Mouse (Mus musculus): ENCODE results near the gene Tor1aip1. TPM values are rescaled to one million over a fixed set of nuclear protein-coding genes. Genes with fewer than 3 reads are reported as not detected.
A peak's percentile ranks its signal among the peaks of the same experiment; 100 is the strongest.

Gene Tor1aip1
- polyA plus RNA-seq, 1 experiment from 2014 or later = 34.7 TPM

DNA sequence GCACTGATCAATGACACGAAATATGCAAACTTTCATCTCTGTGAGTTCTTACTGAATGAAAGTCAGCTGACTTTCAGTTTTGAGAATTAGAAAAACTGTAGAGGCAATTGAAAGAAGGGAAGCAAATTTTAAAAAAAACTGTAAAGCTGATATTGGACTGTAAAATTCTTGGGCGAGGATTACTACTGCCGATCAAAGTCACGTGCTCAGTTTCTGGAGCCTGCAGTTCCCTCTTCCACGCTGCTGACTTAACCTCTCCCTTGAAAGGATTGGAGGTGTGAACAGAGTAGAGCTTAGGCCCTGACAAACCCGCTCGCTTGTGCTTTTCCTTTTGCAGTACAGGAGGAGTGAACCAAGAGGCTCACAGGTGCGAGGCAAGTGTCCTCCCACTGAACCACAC lies 33.9 kb downstream of the Tor1aip1 start:
- peak; percentile 17; the same call in 1 of the 2 replicates for ATAC-seq
- Histone ChIP-seq H3K9me3 (ENCODE audit: control insufficient read depth) (no peaks in the 10 kb centered on the region), H3K9ac (ENCODE audit: low read depth, low read length) (no peak overlapping the region), H3K36me3 (ENCODE audit: control insufficient read depth, insufficient read depth) (peaks cover 16% of the 10 kb centered on the region), H3K27ac (ENCODE audit: low read depth, low read length) (peak overlapping the region; percentile 37; the same call in 1 of the 2 replicates), H3K27me3 (replicated peaks; ENCODE audit: control insufficient read depth, insufficient read depth, low read length) (no peaks in the 10 kb centered on the region), H3K4me1 (replicated peaks; ENCODE audit: control insufficient read depth, insufficient read depth, low read length) (no peaks in the 10 kb centered on the region), H3K4me3 (ENCODE audit: low read depth, low read length) (no peak overlapping the region), H3K4me2 (replicated peaks; ENCODE audit: low read depth) (no peak overlapping the region)
- 42% methylated on average over 8 of the region's 8 CpGs for WGBS
- TF ChIP-seq CTCF (IDR thresholded peaks at IDR 0.05; ENCODE audit: low read depth) = no peak

DNA sequence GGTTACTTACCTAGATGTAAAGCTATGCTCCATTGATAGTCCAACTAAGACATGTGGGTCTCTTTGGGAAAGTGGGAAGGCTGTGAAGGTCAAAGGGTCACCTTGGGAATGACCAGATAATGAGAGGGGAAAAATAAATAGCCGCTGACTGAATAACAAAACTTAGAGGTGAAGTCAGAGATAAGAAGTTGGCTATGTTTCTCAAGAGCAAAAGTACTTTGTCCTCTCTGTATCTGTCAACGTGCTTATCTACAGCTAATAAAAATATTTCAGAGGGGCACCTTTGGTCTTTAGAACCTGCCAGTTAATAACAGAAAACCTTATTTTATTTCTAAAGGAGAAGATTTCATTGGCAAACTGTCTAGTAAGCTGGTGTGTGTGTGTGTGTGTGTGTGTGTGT lies 40.7 kb downstream of the Tor1aip1 start:
- Histone ChIP-seq H3K9me3 (ENCODE audit: control insufficient read depth) (no peaks in the 10 kb centered on the region), H3K4me2 (replicated peaks; ENCODE audit: low read depth) (no peak overlapping the region), H3K27me3 (replicated peaks; ENCODE audit: control insufficient read depth, insufficient read depth, low read length) (no peaks in the 10 kb centered on the region), H3K4me1 (replicated peaks; ENCODE audit: control insufficient read depth, insufficient read depth, low read length) (peaks cover 3% of the 10 kb centered on the region; the same call in 1 of the 2 replicates), H3K9ac (ENCODE audit: low read depth, low read length) (no peak overlapping the region), H3K36me3 (ENCODE audit: control insufficient read depth, insufficient read depth) (no peaks in the 10 kb centered on the region), H3K27ac (ENCODE audit: low read depth, low read length) (0 out of 2 replicates have a peak overlapping the region, but pooled peaks have one; percentile 46), H3K4me3 (ENCODE audit: low read depth, low read length) (no peak overlapping the region)
- no peak for TF ChIP-seq CTCF (IDR thresholded peaks at IDR 0.05; ENCODE audit: low read depth)
- ATAC-seq = peak; percentile 83
- WGBS = 28% methylated on average over 2 of the region's 2 CpGs

DNA sequence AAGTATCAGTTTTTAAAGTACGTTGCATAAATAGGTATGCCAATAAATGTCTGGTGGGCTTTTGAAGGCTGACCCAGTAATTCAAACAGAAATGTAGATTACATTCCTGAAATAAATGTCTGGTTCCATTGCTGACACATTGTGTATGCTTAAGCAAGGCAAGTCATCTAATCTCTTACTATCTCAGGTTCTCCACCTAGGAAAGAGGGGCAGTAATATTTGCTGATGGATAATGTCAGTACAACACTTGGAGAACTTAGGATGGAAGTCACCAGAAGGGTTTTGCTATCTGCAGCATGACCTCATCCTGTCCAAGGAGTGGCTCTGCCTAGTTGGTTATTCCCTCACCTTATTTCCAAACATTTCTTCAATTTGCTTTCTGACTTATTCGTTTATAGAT lies 41.8 kb downstream of the Tor1aip1 start:
- no peak overlapping the region for H3K4me3 ChIP-seq (ENCODE audit: low read depth, low read length)
- no peaks in the 10 kb centered on the region for H3K27me3 ChIP-seq (replicated peaks; ENCODE audit: control insufficient read depth, insufficient read depth, low read length)
- no peak for TF ChIP-seq CTCF (IDR thresholded peaks at IDR 0.05; ENCODE audit: low read depth)
- H3K9ac ChIP-seq (ENCODE audit: low read depth, low read length) = no peak overlapping the region
- 28% methylated on average over 2 of the region's 2 CpGs for WGBS
- H3K9me3 ChIP-seq (ENCODE audit: control insufficient read depth) = no peaks in the 10 kb centered on the region
- H3K4me2 ChIP-seq (replicated peaks; ENCODE audit: low read depth) = no peak overlapping the region
- no peak overlapping the region for H3K27ac ChIP-seq (ENCODE audit: low read depth, low read length)
- no peak for ATAC-seq
- peaks cover 3% of the 10 kb centered on the region; the same call in 1 of the 2 replicates for H3K4me1 ChIP-seq (replicated peaks; ENCODE audit: control insufficient read depth, insufficient read depth, low read length)
- H3K36me3 ChIP-seq (ENCODE audit: control insufficient read depth, insufficient read depth) = no peaks in the 10 kb centered on the region

DNA sequence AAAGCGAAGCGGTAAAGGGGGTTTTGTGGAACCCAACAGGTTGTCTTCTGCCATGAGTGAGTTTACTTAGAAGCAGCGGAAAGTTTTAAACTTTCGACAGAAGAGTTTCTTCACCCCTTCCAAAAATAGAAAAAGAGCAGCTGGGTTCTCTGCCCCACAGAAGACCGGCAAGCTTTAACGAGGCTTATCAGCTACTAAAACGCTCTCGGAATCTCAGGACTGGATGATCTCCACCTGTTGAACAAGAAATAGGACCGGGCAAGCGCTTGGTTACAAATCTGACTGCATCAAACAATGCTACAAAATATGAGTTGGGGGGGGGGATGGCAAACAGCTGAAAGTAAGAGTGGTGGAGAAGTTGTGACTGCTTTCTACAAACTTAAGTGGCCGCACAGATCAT lies 45.9 kb downstream of the Tor1aip1 start:
- Histone ChIP-seq H3K36me3 (ENCODE audit: control insufficient read depth, insufficient read depth) (no peaks in the 10 kb centered on the region), H3K9ac (ENCODE audit: low read depth, low read length) (no peak overlapping the region), H3K4me2 (replicated peaks; ENCODE audit: low read depth) (no peak overlapping the region), H3K27me3 (replicated peaks; ENCODE audit: control insufficient read depth, insufficient read depth, low read length) (no peaks in the 10 kb centered on the region), H3K4me1 (replicated peaks; ENCODE audit: control insufficient read depth, insufficient read depth, low read length) (peaks cover 2% of the 10 kb centered on the region; the same call in 1 of the 2 replicates), H3K9me3 (ENCODE audit: control insufficient read depth) (no peaks in the 10 kb centered on the region), H3K4me3 (ENCODE audit: low read depth, low read length) (no peak overlapping the region), H3K27ac (ENCODE audit: low read depth, low read length) (no peak overlapping the region)
- TF ChIP-seq CTCF (IDR thresholded peaks at IDR 0.05; ENCODE audit: low read depth) = no peak
- ATAC-seq = no peak
- WGBS = 38% methylated on average over 11 of the region's 11 CpGs

DNA sequence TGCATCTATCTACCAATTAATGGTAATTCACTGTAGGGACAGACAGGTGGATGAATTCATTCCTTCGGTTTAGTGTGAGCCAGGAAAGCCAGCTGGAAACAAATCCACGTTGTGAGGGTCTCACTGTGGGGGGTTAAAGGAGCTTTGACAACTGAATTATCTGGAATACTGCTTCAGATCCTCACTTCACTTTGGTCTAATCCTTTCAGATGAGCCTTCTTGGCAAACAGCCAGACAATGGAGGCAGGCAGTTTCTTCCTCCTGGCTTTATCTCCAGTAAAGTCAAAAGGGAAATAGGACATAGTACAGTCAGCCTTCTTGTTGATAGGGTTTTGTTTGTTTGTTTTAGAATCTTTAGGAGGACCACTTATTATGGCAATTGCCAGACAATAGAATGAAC lies 46.9 kb downstream of the Tor1aip1 start:
- 12% methylated on average over 2 of the region's 2 CpGs for WGBS
- no peak overlapping the region for H3K4me2 ChIP-seq (replicated peaks; ENCODE audit: low read depth)
- H3K9me3 ChIP-seq (ENCODE audit: control insufficient read depth) = no peaks in the 10 kb centered on the region
- H3K27ac ChIP-seq (ENCODE audit: low read depth, low read length) = no peak overlapping the region
- H3K9ac ChIP-seq (ENCODE audit: low read depth, low read length) = no peak overlapping the region
- no peaks in the 10 kb centered on the region for H3K27me3 ChIP-seq (replicated peaks; ENCODE audit: control insufficient read depth, insufficient read depth, low read length)
- TF ChIP-seq CTCF (IDR thresholded peaks at IDR 0.05; ENCODE audit: low read depth) = no peak
- no peaks in the 10 kb centered on the region for H3K4me1 ChIP-seq (replicated peaks; ENCODE audit: control insufficient read depth, insufficient read depth, low read length)
- H3K36me3 ChIP-seq (ENCODE audit: control insufficient read depth, insufficient read depth) = no peaks in the 10 kb centered on the region
- H3K4me3 ChIP-seq (ENCODE audit: low read depth, low read length) = no peak overlapping the region
- ATAC-seq = 0 out of 2 replicates have a peak, but pooled peaks have one; percentile 43

DNA sequence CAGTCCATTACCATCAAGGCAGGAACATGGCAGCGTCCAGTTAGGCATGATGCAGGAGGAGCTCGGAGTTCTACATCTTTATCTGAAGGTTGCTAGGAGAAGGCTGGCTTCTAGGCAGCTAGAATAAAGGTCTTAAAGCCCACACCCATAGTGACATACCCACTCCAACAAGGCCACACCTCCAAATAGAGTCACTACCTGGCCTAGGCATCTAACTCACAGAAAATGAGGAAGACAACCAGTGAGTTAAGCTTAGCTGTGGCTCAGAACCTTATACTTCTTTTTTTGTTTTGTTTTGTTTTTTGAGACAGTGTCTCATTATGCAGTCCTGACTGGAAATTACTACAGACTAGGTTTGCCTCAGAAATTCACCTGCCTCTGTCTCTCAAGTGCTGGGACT lies 48.7 kb downstream of the Tor1aip1 start:
- Histone ChIP-seq H3K4me2 (replicated peaks; ENCODE audit: low read depth) (no peak overlapping the region), H3K27ac (ENCODE audit: low read depth, low read length) (no peak overlapping the region), H3K36me3 (ENCODE audit: control insufficient read depth, insufficient read depth) (no peaks in the 10 kb centered on the region), H3K27me3 (replicated peaks; ENCODE audit: control insufficient read depth, insufficient read depth, low read length) (no peaks in the 10 kb centered on the region), H3K4me3 (ENCODE audit: low read depth, low read length) (no peak overlapping the region), H3K9ac (ENCODE audit: low read depth, low read length) (no peak overlapping the region), H3K4me1 (replicated peaks; ENCODE audit: control insufficient read depth, insufficient read depth, low read length) (no peaks in the 10 kb centered on the region), H3K9me3 (ENCODE audit: control insufficient read depth) (no peaks in the 10 kb centered on the region)
- ATAC-seq = no peak
- 56% methylated on average over 2 of the region's 2 CpGs for WGBS
- TF ChIP-seq CTCF (IDR thresholded peaks at IDR 0.05; ENCODE audit: low read depth) = no peak

DNA sequence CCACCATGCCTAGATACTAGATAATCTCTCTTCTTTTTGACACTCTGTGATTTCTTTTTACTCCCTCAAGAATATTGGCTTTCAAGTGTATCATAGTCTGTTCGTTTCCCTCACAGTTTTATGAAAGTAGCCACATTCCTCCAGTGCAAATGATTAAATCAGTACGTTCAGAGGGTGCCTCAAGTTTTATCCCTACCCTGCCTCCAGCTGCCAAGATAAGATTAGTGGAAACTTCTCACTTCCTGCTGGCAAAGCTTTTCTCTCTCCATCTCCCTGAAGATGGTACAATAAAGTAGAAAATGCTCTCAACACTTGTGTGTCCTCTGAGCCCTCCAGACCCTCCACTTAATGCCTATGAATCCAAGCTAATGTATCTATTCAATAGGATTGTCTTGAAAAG lies 61.3 kb downstream of the Tor1aip1 start:
- Histone ChIP-seq H3K9me3 (ENCODE audit: control insufficient read depth) (no peaks in the 10 kb centered on the region), H3K36me3 (ENCODE audit: control insufficient read depth, insufficient read depth) (no peaks in the 10 kb centered on the region), H3K27ac (ENCODE audit: low read depth, low read length) (peak overlapping the region; percentile 99; the same call in 1 of the 2 replicates), H3K4me1 (replicated peaks; ENCODE audit: control insufficient read depth, insufficient read depth, low read length) (0 out of 2 replicates have a peak, but pooled peaks cover 2% of the 10 kb centered on the region), H3K4me3 (ENCODE audit: low read depth, low read length) (no peak overlapping the region), H3K4me2 (replicated peaks; ENCODE audit: low read depth) (peak overlapping the region; percentile 77; the same call in 1 of the 2 replicates), H3K9ac (ENCODE audit: low read depth, low read length) (no peak overlapping the region), H3K27me3 (replicated peaks; ENCODE audit: control insufficient read depth, insufficient read depth, low read length) (no peaks in the 10 kb centered on the region)
- no peak for ATAC-seq
- TF ChIP-seq CTCF (IDR thresholded peaks at IDR 0.05; ENCODE audit: low read depth) = no peak
- 31% methylated on average over 2 of the region's 2 CpGs for WGBS
